Mouse (Mus musculus): ENCODE measurements around the gene Dazap1. TPM values are rescaled to one million over a fixed set of nuclear protein-coding genes. Genes with fewer than 3 reads are reported as not detected.
A peak's percentile ranks its signal among the peaks of the same experiment; 100 is the strongest.

The Dazap1 gene
- polyA plus RNA-seq, 1 experiment from 2014 or later, result 58.0 TPM

- Histone ChIP-seq H3K4me1 (peaks cover 70% of the 10 kb centered on the region), H3K36me3 (peaks cover 19% of the 10 kb centered on the region), H3K9me3 (no peaks in the 10 kb centered on the region), H3K27ac (peak overlapping the region; percentile 25), H3K4me3 (peak overlapping the region; percentile 27; the same call in 1 of the 2 replicates), H3K27me3 (ENCODE audit: insufficient read depth, poor library complexity, severe bottlenecking) (peaks cover 82% of the 10 kb centered on the region)
- DNase-seq (ENCODE audit: low spot score), result no peak
- 41% methylated on average over 27 of the region's 27 CpGs for WGBS
These were observed 54.0 kb downstream of the Dazap1 start for GRCm38 (mm10) chr10:80315315-80315714.

GRCm38 (mm10) chr10:80316359-80316781, 55.1 kb downstream of the Dazap1 start:
- DNase-seq (ENCODE audit: low spot score), result no peak
- peak overlapping the region; percentile 25 for H3K27ac ChIP-seq
- peaks cover 19% of the 10 kb centered on the region for H3K36me3 ChIP-seq
- peak overlapping the region; percentile 27 for H3K4me3 ChIP-seq
- H3K4me1 ChIP-seq, result peaks cover 74% of the 10 kb centered on the region
- no peaks in the 10 kb centered on the region for H3K9me3 ChIP-seq
- 13% methylated on average over 11 of the region's 11 CpGs for WGBS
- H3K27me3 ChIP-seq (ENCODE audit: insufficient read depth, poor library complexity, severe bottlenecking), result peaks cover 73% of the 10 kb centered on the region

GRCm38 (mm10) chr10:80317011-80317410, 55.7 kb downstream of the Dazap1 start:
- 54% methylated on average over 10 of the region's 10 CpGs for WGBS
- Histone ChIP-seq H3K4me1 (peaks cover 81% of the 10 kb centered on the region), H3K36me3 (peaks cover 19% of the 10 kb centered on the region), H3K27ac (0 out of 2 replicates have a peak overlapping the region, but pooled peaks have one; percentile 25), H3K27me3 (ENCODE audit: insufficient read depth, poor library complexity, severe bottlenecking) (peaks cover 73% of the 10 kb centered on the region), H3K9me3 (no peaks in the 10 kb centered on the region), H3K4me3 (peak overlapping the region; percentile 22; the same call in 1 of the 2 replicates)
- no peak for DNase-seq (ENCODE audit: low spot score)

GRCm38 (mm10) chr10:80320340-80320760, 59.1 kb downstream of the Dazap1 start, which contains the start of gene 2310011J03Rik:
Gene 2310011J03Rik, minus strand, starts transcription at chr10:80320537.
- peak; percentile 96 for DNase-seq (ENCODE audit: low spot score)
- H3K4me3 ChIP-seq, result peak within 1 kb of the TSS; percentile 96
- H3K27ac ChIP-seq, result peak within 1 kb of the TSS; percentile 87
- under 1% methylated on average over 34 of the region's 34 CpGs for WGBS
- H3K9me3 ChIP-seq, result no peaks in the 10 kb centered on the region
- H3K27me3 ChIP-seq (ENCODE audit: insufficient read depth, poor library complexity, severe bottlenecking), result peaks cover 70% of the 10 kb centered on the region
- H3K4me1 ChIP-seq, result peaks cover 75% of the 10 kb centered on the region
- peaks cover 19% of the 10 kb centered on the region for H3K36me3 ChIP-seq

- Histone ChIP-seq H3K27ac (peak overlapping the region; percentile 87), H3K36me3 (peaks cover 19% of the 10 kb centered on the region), H3K4me3 (0 out of 2 replicates have a peak overlapping the region, but pooled peaks have one; percentile 19), H3K4me1 (peaks cover 67% of the 10 kb centered on the region), H3K27me3 (ENCODE audit: insufficient read depth, poor library complexity, severe bottlenecking) (peaks cover 70% of the 10 kb centered on the region), H3K9me3 (no peaks in the 10 kb centered on the region)
- no peak for DNase-seq (ENCODE audit: low spot score)
- WGBS, result 70% methylated on average over 6 of the region's 6 CpGs
These were observed 59.9 kb downstream of the Dazap1 start for GRCm38 (mm10) chr10:80321014-80321669.

- Histone ChIP-seq H3K4me3 (peak overlapping the region; percentile 72; the same call in 1 of the 2 replicates), H3K27me3 (ENCODE audit: insufficient read depth, poor library complexity, severe bottlenecking) (peaks cover 69% of the 10 kb centered on the region), H3K27ac (no peak overlapping the region), H3K36me3 (peaks cover 19% of the 10 kb centered on the region), H3K9me3 (no peaks in the 10 kb centered on the region), H3K4me1 (peaks cover 59% of the 10 kb centered on the region)
- no peak for DNase-seq (ENCODE audit: low spot score)
- 91% methylated on average over 21 of the region's 21 CpGs for WGBS
These were observed 60.6 kb downstream of the Dazap1 start for GRCm38 (mm10) chr10:80321670-80322581.

GRCm38 (mm10) chr10:80322811-80323211, 61.5 kb downstream of the Dazap1 start:
- H3K27me3 ChIP-seq (ENCODE audit: insufficient read depth, poor library complexity, severe bottlenecking), result peaks cover 68% of the 10 kb centered on the region
- peaks cover 50% of the 10 kb centered on the region for H3K4me1 ChIP-seq
- H3K4me3 ChIP-seq, result peak overlapping the region; percentile 72
- WGBS, result 9% methylated on average over 28 of the region's 28 CpGs
- no peak for DNase-seq (ENCODE audit: low spot score)
- H3K36me3 ChIP-seq, result peaks cover 15% of the 10 kb centered on the region
- peak overlapping the region; percentile 76 for H3K27ac ChIP-seq
- no peaks in the 10 kb centered on the region for H3K9me3 ChIP-seq

- H3K4me3 ChIP-seq, result peak overlapping the region; percentile 72
- H3K27ac ChIP-seq, result peak overlapping the region; percentile 76
- DNase-seq (ENCODE audit: low spot score), result peak; percentile 91
- peaks cover 8% of the 10 kb centered on the region for H3K36me3 ChIP-seq
- H3K4me1 ChIP-seq, result peaks cover 49% of the 10 kb centered on the region
- WGBS, result 1% methylated on average over 45 of the region's 46 CpGs
- no peaks in the 10 kb centered on the region for H3K9me3 ChIP-seq
- H3K27me3 ChIP-seq (ENCODE audit: insufficient read depth, poor library complexity, severe bottlenecking), result peaks cover 67% of the 10 kb centered on the region
These were observed 62.2 kb downstream of the Dazap1 start for GRCm38 (mm10) chr10:80323261-80324119.

GRCm38 (mm10) chr10:80324120-80325037, 63.1 kb downstream of the Dazap1 start:
- no peak for DNase-seq (ENCODE audit: low spot score)
- Histone ChIP-seq H3K9me3 (no peaks in the 10 kb centered on the region), H3K27me3 (ENCODE audit: insufficient read depth, poor library complexity, severe bottlenecking) (peaks cover 75% of the 10 kb centered on the region), H3K27ac (0 out of 2 replicates have a peak overlapping the region, but pooled peaks have one; percentile 76), H3K4me3 (peak overlapping the region; percentile 72), H3K4me1 (peaks cover 48% of the 10 kb centered on the region), H3K36me3 (no peaks in the 10 kb centered on the region)
- WGBS, result 78% methylated on average over 17 of the region's 17 CpGs

- Histone ChIP-seq H3K4me3 (0 out of 2 replicates have a peak overlapping the region, but pooled peaks have one; percentile 13), H3K36me3 (no peaks in the 10 kb centered on the region), H3K27ac (no peak overlapping the region), H3K27me3 (ENCODE audit: insufficient read depth, poor library complexity, severe bottlenecking) (peaks cover 75% of the 10 kb centered on the region), H3K9me3 (no peaks in the 10 kb centered on the region), H3K4me1 (peaks cover 50% of the 10 kb centered on the region)
- 76% methylated on average over 21 of the region's 21 CpGs for WGBS
- DNase-seq (ENCODE audit: low spot score), result peak; percentile 94
These were observed 63.8 kb downstream of the Dazap1 start for GRCm38 (mm10) chr10:80325045-80325444.

GRCm38 (mm10) chr10:80329273-80330081, 68.2 kb downstream of the Dazap1 start, which contains the start of the genes Pcsk4 and Reep6:
Gene Pcsk4, minus strand, starts transcription at chr10:80329498.
Gene Reep6, plus strand, starts transcription at chr10:80329953.
- H3K27me3 ChIP-seq (ENCODE audit: insufficient read depth, poor library complexity, severe bottlenecking), result peaks cover 88% of the 10 kb centered on the region
- H3K27ac ChIP-seq, result peak within 1 kb of the TSS; percentile 75
- H3K4me1 ChIP-seq, result peaks cover 40% of the 10 kb centered on the region
- DNase-seq (ENCODE audit: low spot score), result peak; percentile 99
- no peaks in the 10 kb centered on the region for H3K9me3 ChIP-seq
- H3K4me3 ChIP-seq, result peak within 1 kb of the TSS; percentile 67
- WGBS, result 7% methylated on average over 36 of the region's 36 CpGs
- no peaks in the 10 kb centered on the region for H3K36me3 ChIP-seq

Measured in heart, embryonic 10.5 days (tissue).